Mouse (Mus musculus) megakaryocyte, embryonic 14.5 days (primary cell): ENCODE measurements around the gene Ckap5. TPM values are rescaled to one million over a fixed set of nuclear protein-coding genes. Genes with fewer than 3 reads are reported as not detected.
A peak's percentile ranks its signal among the peaks of the same experiment; 100 is the strongest.

Source experiments
- H3K27me3 ChIP-seq: replicated peaks from 2 replicates; pipeline ENCODE3; 2012; ENCODE audit warnings: inconsistent platforms
- H3K36me3 ChIP-seq: replicated peaks from 2 replicates; pipeline ENCODE3; 2012; ENCODE audit warnings: low read length, inconsistent platforms, mixed read lengths
- H3K4me1 ChIP-seq: 2 replicates; pipeline ENCODE4 v1.6.1; 2012; ENCODE audit warnings: inconsistent platforms
- H3K4me3 ChIP-seq: replicated peaks from 2 replicates; pipeline ENCODE3; 2012; ENCODE audit warnings: moderate library complexity, mild to moderate bottlenecking, inconsistent platforms
- H3K9me3 ChIP-seq: 2 replicates; pipeline ENCODE4 v1.6.1; 2012; ENCODE audit warnings: inconsistent platforms
- FLI1 ChIP-seq: IDR thresholded peaks from 2 replicates; pipeline ENCODE4 v1.6.1; 2012; ENCODE audit warnings: low read length, inconsistent platforms, mixed read lengths
- GATA1 ChIP-seq: IDR thresholded peaks from 3 replicates; pipeline ENCODE4 v1.6.1; 2012; ENCODE audit warnings: mixed read lengths, low read length, inconsistent platforms, borderline replicate concordance
- polyA plus RNA-seq: library from polyadenylated mRNA; stranded (reverse); fragments of >175 nt; gene quantifications from 2 replicates; pipeline ENCODE4 v1.2.3, GENCODE M21; 2012; ENCODE audit warnings: low replicate concordance; ENCODE audit not compliant: insufficient read depth

Ckap5 gene
- polyA plus RNA-seq, 1 experiment = 3.6 TPM

- Histone ChIP-seq H3K36me3 (peaks cover 65% of the 10 kb centered on the region), H3K27me3 (no peaks in the 10 kb centered on the region), H3K4me1 (peaks cover 76% of the 10 kb centered on the region), H3K4me3 (peak overlapping the region; percentile 99), H3K9me3 (no peaks in the 10 kb centered on the region)
- TF ChIP-seq GATA1 = no peak
Measured at GRCm38 (mm10) chr2:91650360-91650995, 123.9 kb downstream of the Ckap5 start.

- peaks cover 65% of the 10 kb centered on the region for H3K36me3 ChIP-seq
- no peak for TF ChIP-seq GATA1
- TF ChIP-seq FLI1 = no peak
- no peaks in the 10 kb centered on the region for H3K27me3 ChIP-seq
- peaks cover 69% of the 10 kb centered on the region for H3K4me1 ChIP-seq
- H3K4me3 ChIP-seq = peak overlapping the region; percentile 75
- H3K9me3 ChIP-seq = no peaks in the 10 kb centered on the region
Measured at GRCm38 (mm10) chr2:91651458-91652258, 125.1 kb downstream of the Ckap5 start.

DNA sequence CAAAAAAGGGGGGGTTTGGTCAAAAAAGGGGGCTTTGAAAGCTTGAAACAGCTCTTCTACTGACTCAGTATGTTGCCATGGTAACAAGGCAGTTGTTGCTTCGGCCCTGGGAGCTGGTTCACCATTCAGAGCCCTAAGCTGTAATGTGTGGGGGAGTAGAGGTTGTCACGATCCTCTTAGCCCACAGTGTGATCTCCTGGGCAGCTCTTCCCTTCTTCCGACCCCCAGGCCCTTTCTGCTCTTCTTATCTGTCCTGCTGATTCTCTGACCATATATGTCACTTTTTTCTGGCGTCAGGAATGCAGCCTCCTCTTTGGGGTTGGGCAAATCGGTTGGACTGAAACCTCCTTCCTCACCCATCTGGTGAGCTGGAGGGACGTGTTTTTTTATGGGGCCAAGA lies 126.3 kb downstream of the Ckap5 start:
- Histone ChIP-seq H3K9me3 (no peaks in the 10 kb centered on the region), H3K4me3 (peak overlapping the region; percentile 28), H3K27me3 (no peaks in the 10 kb centered on the region), H3K4me1 (peaks cover 65% of the 10 kb centered on the region), H3K36me3 (peaks cover 65% of the 10 kb centered on the region)
- TF ChIP-seq FLI1 = no peak
- no peak for TF ChIP-seq GATA1

DNA sequence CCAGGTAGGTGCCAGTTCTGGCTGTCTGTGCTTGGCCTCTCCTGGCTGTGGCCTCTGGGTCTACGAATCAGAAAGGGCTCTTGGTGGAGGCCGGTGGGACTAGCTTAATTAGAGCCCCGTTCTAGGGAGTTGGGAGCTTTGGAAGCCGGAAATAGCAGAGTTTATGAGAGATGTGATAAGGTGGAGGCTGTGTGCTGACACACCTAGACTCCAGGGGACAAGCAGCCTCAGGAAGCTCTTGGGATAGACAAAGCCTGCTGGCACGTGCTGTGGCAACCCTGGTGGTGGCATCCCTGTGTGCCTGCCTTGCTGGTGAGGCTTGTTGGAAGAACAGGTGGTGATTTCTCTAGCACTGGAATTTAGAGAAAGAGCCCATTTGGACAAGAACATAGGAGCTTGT lies 128.8 kb downstream of the Ckap5 start:
- peaks cover 51% of the 10 kb centered on the region for H3K4me1 ChIP-seq
- H3K36me3 ChIP-seq = peaks cover 88% of the 10 kb centered on the region
- TF ChIP-seq FLI1 (no peak), GATA1 (no peak)
- no peaks in the 10 kb centered on the region for H3K27me3 ChIP-seq
- H3K9me3 ChIP-seq = no peaks in the 10 kb centered on the region
- no peak overlapping the region for H3K4me3 ChIP-seq

DNA sequence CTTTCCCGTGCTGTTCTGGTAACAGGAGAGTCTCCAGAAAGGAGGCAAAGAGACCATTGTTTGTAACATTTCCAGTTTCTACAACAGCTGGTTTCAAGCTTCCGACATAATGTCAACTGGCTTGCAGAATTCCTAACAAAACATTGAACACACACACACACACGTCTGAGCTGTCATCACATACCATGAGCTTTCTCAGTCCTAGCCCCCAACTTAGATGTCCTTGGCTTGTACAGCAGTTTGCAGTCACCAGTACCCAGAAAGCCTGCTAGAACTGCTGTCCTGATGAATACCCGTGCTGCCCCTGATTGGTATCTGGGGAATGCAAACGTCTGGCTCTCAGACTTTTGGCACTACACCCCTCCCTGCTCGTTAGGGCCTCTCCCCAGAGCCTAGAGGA lies 129.3 kb downstream of the Ckap5 start:
- Histone ChIP-seq H3K36me3 (peaks cover 90% of the 10 kb centered on the region), H3K27me3 (no peaks in the 10 kb centered on the region), H3K4me3 (no peak overlapping the region), H3K4me1 (peaks cover 47% of the 10 kb centered on the region), H3K9me3 (no peaks in the 10 kb centered on the region)
- TF ChIP-seq GATA1 = no peak
- TF ChIP-seq FLI1 = no peak

DNA sequence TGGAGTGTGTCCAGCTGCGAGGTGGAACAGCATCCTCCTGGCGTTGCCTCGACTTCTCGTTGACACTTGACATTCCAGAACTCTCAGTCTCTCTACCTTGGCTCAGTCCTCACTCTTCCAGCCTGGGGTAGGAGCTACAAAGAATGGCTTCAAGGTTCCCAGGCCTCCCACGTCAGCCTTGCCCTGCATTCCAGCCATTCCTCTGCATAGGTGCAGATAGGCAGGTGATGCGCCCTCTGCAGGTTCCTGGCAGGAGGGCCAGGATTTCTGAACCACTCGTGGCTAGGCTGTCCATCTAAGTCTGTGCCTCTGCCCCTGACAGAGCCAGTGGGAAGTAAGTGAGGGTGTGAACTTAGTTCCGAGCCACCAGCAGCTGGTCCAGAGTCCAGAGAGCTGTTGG lies 130.2 kb downstream of the Ckap5 start:
- H3K27me3 ChIP-seq = no peaks in the 10 kb centered on the region
- no peak overlapping the region for H3K4me3 ChIP-seq
- peaks cover 44% of the 10 kb centered on the region for H3K4me1 ChIP-seq
- peaks cover 98% of the 10 kb centered on the region for H3K36me3 ChIP-seq
- no peaks in the 10 kb centered on the region for H3K9me3 ChIP-seq
- no peak for TF ChIP-seq GATA1
- no peak for TF ChIP-seq FLI1

- H3K9me3 ChIP-seq = no peaks in the 10 kb centered on the region
- no peak for TF ChIP-seq FLI1
- no peak for TF ChIP-seq GATA1
- H3K36me3 ChIP-seq = peaks cover 98% of the 10 kb centered on the region
- peaks cover 28% of the 10 kb centered on the region for H3K4me1 ChIP-seq
- H3K4me3 ChIP-seq = no peak overlapping the region
- H3K27me3 ChIP-seq = no peaks in the 10 kb centered on the region
Measured at GRCm38 (mm10) chr2:91659657-91660056, 133.1 kb downstream of the Ckap5 start.

- Histone ChIP-seq H3K27me3 (no peaks in the 10 kb centered on the region), H3K36me3 (peaks cover 95% of the 10 kb centered on the region), H3K9me3 (no peaks in the 10 kb centered on the region), H3K4me1 (peaks cover 23% of the 10 kb centered on the region), H3K4me3 (no peak overlapping the region)
- no peak for TF ChIP-seq GATA1
- TF ChIP-seq FLI1 = no peak
Measured at GRCm38 (mm10) chr2:91660981-91661380, 134.4 kb downstream of the Ckap5 start.

DNA sequence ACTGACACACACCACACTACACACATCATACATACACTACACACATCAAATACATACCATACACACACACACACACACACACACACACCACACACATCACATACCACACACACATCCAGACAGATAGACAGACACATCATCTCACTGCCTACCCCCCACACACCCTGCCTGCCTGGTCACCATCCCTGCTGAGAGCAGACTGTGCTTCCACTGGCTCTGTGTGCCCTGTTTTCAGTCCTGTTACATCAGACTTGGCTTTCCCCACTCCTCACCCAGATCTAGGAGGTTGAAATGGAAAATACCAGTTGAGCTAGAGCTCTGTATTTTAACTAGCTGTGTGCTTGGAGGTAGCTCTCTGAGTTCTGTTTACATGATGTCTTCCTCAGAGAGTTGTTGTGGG lies 138.2 kb downstream of the Ckap5 start:
- H3K36me3 ChIP-seq = peaks cover 95% of the 10 kb centered on the region
- H3K9me3 ChIP-seq = no peaks in the 10 kb centered on the region
- H3K4me3 ChIP-seq = peak overlapping the region; percentile 69
- TF ChIP-seq FLI1 = no peak
- TF ChIP-seq GATA1 = no peak
- peaks cover 48% of the 10 kb centered on the region for H3K4me1 ChIP-seq
- H3K27me3 ChIP-seq = no peaks in the 10 kb centered on the region

GRCm38 (mm10) chr2:91666386-91666910 lies 139.9 kb downstream of the Ckap5 start:
- no peaks in the 10 kb centered on the region for H3K27me3 ChIP-seq
- no peak overlapping the region for H3K4me3 ChIP-seq
- peaks cover 45% of the 10 kb centered on the region for H3K4me1 ChIP-seq
- peaks cover 96% of the 10 kb centered on the region for H3K36me3 ChIP-seq
- TF ChIP-seq GATA1 (no peak), FLI1 (no peak)
- H3K9me3 ChIP-seq = no peaks in the 10 kb centered on the region
